Mouse (Mus musculus): ENCODE results near the gene Trpc7.
A peak's percentile ranks its signal among the peaks of the same experiment; 100 is the strongest.

The Trpc7 gene

DNA sequence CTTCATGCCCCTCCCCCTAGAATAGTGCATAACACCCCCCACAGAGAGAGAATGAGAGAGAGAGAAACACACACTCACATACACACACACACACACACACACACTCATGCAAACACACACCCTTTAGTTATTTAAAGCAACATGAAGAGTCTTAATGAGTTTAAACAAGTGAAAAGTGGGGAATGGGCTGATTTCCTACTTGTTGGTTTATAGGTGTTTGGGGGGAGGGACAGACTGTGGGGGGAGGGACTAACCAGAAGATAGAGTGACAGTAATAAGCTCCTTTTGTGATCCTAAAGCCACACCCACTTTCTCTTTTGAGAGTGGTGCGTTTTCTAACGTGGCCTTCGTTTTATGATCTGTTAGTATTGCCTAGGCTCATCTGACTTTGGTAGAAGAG lies at the start of gene Trpc7:
Trpc7 (minus strand) TSS at position 101 of the 400 bp plus-strand sequence.
- no peak for DNase-seq (ENCODE audit: low spot score)

DNA sequence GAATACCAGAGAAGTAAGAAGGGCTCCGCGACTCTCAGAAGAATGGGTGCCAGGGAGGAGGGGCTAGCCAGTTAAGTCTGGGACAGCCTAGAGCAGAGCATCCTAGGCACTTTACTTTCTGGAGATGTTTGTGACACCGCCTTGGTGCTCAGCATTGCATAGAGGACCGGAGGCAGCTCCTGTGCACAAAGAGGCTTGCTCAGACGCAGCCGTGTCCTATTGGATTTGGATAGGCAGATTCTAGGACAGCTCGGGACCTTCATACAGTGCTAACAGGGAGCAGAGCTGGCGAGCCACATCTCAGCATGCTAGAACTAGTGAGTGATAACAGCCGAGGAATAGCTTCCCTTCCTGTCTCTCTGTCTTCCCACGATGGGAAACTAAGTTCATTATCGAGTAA lies 43.5 kb upstream of the Trpc7 start:
- DNase-seq (ENCODE audit: low spot score): no peak

DNA sequence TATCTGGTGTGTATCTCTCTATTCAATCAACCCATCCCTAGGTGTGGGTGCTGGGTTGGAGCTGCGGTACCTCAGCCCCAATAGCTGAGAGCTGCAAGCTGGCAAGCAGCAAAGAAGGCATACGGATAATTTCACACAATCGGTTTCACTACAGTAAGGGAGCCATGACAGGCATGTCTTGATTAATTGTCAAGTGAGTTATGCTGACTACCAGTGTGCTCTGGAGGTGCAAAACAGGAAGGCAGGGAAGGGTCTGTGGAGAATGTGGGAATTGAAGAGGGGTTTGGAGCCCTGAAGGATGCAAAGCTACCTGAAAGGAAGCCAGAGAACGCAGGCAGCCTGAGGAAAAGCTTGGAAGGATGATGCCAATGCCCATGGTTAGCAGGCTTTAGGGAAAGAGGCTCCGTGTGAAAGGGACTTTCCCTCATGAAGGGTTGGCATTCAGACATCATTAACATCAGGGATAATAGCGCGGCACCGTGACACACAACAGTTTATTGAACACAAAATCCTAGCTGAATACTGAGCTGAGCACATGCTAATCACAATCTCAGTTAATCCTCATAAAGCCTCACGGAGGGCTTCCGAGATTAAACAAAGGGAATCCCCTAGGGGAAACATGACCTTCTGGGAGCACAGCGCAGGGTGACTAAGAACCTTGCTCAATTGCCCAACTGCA lies 38.2 kb upstream of the Trpc7 start:
- DNase-seq (ENCODE audit: low spot score): no peak

DNA sequence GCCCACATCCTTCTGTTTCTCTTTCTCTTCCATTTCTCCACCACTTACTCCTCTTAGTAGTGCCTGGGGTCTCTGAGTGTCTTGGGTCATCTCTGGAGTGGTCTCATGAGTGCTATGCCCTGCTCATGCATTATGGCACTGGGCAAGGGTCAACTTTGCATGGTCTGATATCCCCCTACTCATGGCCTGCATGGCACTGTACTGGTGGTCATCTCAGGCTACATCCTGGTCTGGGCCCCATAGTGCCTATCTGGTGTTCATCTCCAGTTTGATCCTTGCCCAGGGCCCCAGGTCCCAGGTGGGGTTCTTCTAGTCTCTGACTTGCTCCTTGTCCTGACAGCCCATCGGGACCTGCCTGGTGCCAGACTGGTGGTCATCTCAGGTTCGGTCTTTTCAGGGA lies 34.6 kb upstream of the Trpc7 start:
- DNase-seq (ENCODE audit: low spot score): no peak

DNA sequence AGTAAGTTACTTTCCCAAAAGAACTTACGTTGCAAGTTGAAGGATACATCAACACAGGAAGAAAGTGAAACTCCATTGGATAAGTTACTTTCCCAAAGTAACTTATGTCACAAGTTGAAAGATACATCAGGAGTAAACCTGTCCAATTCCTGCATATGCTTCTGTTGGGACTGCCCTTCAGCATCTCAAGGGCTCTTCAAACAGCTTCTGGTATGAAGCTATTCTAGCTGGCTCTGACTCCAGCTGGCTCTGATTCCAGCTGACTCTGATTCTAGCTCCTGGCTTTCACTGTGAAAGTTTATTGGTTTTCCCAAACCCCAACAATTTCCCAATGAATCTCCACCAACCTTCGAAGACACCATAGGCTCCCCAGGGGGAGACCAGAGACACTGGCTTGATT lies 27.2 kb upstream of the Trpc7 start:
- DNase-seq (ENCODE audit: low spot score): no peak

DNA sequence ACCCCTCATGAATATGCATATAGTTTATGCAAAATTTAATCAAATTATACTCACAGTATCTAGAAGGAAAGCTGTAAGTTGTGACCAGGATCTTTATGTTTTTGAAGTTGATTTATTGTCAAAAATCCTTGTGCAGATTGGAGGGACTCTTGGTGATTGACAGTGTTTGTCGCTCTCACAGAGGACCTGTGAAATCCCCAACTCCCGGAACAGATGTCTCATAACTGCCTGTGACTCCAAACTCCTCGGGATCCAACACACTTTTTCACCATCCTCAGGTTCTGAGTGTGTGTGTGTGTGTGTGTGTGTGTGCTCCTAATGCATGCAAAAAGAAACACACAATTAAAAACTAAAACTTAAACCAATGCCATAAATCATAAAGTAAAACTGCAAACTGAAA lies 25.5 kb upstream of the Trpc7 start:
- no peak for DNase-seq (ENCODE audit: low spot score)

DNA sequence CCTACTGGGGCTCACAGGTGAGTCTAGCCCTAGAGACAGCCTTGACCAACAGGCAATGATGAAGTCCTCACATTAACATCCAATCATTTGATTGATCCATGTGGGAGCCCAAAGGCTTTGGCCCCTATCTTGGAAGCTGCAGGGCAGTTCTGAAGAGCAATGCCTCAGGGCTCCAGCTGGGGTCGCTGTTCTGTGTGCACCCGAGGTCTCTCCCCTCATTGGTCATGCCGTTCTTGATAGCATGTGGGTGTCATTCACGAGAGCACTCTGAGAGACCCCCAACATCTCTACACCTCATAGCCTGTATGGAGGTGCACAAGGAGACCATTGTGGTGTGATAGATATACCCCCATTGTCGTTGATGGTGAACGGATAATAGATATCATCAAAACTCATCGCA lies 18.9 kb upstream of the Trpc7 start:
- no peak for DNase-seq (ENCODE audit: low spot score)

DNA sequence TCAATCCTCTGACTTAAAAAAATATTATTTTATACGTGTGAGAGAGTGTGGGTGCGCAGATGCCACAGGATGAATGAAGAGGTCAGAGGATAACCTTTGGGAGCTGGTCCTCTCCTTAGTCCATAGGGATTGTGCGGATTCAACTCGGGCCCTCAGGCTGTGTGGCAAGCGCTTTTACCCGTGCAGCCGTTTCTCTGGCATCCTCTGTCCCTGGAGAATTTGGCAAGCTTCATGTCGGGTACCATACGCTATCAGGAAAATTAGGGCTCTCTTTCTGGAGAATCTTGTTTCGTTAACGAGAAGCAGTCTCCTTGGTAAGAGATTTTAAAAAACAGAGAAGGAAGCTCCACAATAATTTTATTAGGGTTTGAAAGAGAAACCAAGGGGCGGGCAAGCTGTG lies 15.3 kb upstream of the Trpc7 start:
- DNase-seq (ENCODE audit: low spot score): no peak

DNA sequence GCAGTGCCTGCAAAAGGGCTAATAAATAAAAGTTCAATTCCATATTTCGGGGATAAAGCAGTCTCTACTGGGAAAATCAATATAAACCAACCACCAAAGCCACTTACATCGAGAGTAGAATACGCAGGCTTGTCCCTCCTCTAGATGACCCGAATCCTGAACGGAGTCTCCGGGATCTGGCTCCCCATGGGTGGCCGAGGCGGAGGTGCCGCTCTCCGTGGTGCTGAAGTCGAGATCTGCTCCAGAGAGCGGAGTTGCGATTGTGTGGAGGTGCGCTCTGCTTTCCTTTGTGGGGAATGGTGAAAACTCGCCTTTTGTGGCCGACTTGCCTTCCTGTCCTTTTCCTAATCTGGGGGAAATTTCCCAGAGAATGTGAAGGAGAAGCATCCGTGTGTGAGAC lies 407 bp downstream of the Trpc7 start:
- DNase-seq (ENCODE audit: low spot score): peak; percentile 48

DNA sequence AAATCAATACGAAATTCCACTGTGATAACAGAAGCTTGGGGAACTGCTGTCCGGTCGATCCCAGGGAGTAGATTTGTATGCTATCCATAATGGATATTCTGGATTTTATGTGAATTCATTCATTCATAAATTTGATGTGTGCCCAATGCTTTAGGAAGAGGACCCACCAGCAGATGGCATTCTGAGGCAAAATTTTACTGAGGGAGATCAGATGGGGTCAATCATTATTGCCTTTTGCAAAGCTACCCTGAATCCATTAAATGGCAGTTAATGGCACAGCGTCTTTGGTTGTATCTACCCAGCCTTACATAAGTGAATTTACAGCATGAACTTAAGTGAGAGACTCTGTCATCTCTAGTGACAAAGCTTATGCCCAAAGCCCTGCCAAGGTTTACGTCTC lies 1.2 kb downstream of the Trpc7 start:
- DNase-seq (ENCODE audit: low spot score): no peak

DNA sequence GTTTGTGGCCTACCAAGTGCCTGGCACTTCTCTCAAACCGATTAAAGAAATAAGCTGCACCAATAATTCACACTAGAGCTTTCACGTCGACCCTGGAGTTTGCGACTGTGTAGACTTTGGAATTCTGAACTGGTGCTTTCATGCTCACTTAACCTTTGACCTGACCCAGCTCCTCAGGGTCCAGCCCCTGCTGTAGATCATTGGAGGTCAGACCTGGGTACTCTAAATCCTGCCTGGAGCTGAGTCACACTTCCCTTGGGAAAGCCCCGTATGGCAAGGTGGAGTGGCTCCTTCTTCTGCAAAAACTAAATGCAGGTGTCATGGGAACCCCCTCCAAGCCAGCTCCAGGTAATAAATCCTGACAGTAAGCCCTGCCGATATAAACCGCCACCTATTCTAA lies 5.9 kb downstream of the Trpc7 start:
- DNase-seq (ENCODE audit: low spot score): no peak

DNA sequence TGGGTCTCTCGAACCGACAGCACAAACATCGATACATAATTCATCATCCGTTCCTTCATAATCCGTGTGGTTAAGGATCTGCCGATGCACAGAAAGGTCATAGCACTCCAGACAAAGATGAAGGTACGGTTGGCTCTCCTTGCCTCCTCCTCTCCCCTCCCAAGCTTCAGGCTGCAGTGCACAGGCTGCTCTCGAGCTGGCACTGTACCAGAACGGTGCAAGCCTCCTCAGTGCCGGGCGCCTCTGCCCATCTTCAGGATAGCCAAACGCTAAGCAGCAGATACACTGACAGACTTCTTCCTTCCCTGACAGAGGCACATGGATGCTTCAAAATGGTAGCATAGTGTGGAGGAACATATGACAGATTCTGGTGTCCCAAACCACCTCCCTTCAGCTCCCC lies 12.9 kb downstream of the Trpc7 start:
- no peak for DNase-seq (ENCODE audit: low spot score)

DNA sequence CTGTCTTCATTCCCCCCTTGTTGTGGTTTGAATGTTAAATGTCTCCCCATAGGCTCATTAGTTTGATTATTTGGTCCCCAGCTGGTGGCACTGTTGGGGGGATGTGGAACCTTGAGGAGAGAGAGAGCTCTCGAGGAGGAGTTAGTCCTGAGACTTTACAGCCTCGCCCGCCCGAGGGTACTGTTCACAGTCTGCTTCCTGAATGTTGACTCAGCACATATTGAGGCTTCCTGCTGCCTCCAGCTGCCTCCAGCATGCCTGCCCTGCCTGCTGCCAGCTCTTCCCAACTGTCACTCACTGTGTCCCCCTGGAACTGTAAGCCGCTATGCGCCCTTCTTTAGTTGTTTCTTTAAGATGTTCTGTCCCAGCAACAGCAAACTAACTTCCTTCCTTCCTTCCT lies 31.2 kb downstream of the Trpc7 start:
- no peak for DNase-seq (ENCODE audit: low spot score)

DNA sequence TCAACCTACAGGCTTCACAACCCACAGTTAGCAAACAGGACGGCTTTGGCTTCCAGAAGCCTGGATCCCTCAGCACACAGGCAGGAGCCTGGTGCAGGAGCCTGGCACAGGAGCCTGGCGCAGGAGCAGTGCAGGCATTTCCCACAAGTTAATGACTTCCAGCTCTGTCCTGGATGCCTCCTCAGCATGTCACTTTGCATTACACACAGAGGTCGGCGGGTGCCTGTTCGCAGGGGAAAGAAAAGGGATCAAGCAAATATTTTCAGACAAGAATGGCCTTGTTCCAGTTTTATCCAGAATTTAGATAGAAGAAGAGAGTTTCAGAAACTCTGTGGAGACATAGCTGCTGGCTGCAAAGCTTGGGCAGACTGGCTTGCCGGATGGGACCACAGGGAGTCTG lies 33.8 kb downstream of the Trpc7 start:
- DNase-seq (ENCODE audit: low spot score): no peak

DNA sequence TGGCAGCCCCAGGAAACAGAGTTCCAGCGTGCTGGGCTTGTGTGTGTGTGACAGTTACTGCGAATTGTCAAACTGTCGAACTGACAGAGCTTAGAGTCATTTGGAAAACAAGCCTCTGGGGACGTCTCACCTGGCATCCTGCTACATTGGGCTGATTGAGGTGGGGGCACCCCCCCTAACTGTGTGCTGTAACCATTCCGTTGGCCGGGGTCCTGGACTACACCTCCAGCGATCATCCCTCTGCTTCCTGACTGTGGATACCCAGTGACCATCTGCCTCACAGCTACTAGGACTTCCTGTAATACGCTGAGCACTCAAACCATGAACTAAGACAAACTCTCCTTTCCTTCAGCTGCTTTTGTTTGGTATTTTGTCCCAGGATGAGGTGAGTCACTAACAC lies 41.3 kb downstream of the Trpc7 start:
- DNase-seq (ENCODE audit: low spot score): no peak

DNA sequence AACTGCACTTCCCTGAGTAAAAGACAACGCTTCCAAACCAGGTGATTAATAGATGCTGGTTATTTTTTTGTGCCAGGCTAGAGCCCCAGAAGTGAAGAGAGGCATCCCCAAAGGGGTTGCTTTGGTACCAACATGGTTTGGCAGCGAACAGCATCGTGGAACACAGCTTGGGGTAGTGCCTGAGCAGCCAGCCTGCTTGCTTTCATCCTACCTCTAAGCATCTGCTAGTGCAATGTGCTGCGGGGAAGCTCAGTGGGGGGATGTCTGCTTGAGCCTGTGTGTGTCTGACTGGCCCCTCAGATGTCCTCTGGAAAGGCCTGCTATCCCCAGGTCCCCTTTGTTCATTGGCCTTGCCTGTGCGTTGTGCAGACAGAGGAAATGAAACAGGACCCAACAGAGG lies 42.4 kb downstream of the Trpc7 start:
- DNase-seq (ENCODE audit: low spot score): no peak

DNA sequence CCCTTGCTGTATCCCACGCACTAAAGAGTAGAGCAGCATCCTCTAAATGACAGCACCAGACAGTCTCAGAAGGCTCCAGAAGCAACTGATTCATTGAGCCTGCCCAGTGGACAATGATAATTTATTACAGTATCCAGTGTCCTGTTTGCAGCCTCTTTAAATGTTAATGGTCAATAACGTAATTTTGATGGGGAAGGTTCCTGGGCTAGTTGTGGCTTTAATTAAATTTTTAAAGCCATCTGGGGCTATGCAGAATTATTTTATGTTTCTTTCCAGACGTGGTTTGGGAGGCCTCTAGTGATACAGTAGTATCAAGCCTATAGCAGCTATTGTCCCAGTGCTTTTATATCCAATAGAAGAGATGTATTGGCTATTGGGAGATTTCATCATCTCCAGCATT lies 49.9 kb downstream of the Trpc7 start:
- DNase-seq (ENCODE audit: low spot score): no peak

DNA sequence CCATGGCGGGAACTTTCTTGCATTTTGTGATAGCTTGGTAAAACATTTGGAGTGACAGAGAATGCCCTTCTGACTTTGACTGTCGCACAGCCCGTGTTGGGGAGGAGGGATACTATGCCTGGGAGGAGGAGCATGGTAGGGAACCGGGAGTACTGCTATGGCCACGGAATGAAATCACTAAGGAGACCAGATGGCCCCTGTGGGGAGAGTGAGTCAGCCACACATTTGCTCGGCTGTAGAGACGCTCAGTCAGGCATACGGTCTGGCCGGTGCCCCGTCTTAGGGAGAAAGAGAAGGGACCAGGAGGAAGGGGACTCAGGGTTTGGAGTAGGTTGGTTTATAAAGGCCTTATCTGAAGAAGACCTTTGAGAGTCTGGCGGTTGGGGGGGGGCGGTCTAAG lies 80.3 kb downstream of the Trpc7 start:
- no peak for DNase-seq (ENCODE audit: low spot score)

DNA sequence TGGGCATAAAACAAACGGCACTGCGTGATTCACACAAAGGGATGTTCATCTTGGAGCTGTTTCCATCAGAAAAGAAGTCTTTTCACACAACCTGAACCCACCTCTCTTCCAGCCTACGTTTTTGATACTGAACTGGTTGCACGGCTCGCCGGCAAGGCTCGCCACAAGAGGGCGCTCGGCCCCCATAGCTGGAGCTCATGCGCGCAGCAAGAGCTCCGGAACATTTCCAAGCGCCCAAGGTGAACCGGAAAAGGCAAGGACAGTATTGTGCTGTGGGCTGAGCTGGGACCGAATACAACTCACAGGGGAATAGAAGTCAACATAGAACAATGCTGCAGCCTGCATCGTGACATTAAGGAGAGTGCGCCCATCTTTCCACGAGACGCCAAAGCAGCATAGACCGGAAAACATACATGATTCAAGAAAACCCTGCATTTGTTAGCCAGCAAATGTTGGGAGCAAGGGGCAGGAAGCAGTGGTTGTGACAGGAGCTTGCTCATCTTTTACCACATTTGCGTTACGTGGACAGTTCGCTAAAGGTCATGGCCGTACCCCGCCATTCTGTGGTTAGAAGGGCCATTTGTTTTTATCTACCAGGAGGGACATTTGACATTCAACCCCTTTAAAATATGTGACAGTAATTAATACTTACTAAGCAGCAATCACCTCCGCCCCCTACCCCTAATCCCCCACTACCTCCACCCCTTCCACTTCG lies 88.9 kb downstream of the Trpc7 start:
- DNase-seq (ENCODE audit: low spot score): peak; percentile 92

DNA sequence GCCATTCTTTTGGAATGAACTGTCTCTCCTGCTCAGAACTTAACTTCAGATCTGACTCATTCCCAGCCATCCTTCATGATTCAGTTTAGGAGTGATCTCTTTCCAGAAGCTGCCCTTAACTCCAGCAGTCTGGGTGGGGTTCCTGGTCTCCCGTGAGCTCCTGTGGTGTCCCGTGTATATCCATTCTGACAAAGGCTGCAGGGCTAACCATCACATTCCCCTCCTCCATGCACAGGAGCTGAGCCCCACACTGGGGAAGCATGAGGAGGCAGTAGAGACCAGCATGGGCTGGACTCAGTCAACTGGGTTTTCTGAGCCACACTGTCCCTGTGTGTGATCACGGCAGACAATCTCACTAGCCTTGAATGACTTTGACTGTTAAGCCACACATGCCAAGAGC lies 90.7 kb downstream of the Trpc7 start:
- no peak for DNase-seq (ENCODE audit: low spot score)

DNA sequence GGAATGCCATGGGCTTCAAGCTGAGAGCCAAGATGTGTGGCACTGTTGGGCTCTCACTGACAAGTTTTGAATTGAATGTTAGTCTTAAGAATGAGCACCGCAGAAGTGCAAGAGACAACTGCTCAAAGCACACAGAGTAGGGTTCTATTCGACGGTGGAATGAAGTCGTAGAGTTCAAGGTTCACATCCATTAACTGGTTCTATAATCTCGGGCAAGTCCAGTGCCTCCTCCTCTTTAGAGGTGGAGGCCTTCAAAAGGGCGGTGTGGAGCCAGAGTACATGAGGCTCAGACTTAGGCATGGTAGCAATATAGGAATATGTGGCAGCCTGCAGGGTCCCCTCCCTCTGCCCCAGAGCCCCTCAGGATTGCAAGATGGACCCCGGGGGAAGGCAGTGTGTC lies 98.3 kb downstream of the Trpc7 start:
- no peak for DNase-seq (ENCODE audit: low spot score)

DNA sequence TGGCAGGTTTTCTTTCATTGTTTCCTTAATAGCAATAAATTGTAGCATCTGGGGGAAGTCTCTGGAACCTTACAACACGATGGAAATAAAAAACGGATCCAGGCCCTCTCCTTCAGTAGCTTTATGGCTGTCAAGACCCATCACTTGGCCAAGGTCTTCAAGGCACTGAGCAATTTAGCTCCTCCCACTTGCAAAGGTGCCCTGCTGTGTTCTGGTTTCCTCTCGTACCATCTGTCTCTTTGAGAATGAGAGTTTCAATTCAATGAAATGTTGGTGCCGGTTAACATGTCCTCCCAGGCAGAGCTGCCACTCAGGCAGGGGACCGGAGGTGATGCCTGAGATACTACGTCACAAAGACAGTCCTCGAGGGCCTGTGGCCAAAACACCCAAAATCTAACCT lies 100.3 kb downstream of the Trpc7 start:
- no peak for DNase-seq (ENCODE audit: low spot score)

DNA sequence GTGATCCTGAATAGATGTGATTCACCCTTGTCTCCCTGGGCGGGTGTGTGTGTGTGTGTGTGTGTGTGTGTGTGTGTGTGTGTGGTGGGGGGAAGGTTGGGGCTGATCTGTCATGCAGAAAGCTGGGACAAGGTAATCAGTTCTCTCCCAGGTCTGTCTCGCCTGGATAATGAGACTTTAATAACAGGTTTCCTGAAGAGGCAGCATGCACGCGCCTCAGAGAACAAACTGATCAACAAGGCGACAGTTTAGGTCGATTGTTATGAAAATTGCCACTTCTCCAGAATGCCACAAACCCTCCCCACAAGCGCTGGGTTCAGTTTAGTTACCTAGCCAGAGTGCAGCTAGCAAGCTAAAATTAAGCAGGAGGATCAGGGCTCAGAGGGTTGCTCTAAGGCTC lies 101.4 kb downstream of the Trpc7 start:
- DNase-seq (ENCODE audit: low spot score): no peak

DNA sequence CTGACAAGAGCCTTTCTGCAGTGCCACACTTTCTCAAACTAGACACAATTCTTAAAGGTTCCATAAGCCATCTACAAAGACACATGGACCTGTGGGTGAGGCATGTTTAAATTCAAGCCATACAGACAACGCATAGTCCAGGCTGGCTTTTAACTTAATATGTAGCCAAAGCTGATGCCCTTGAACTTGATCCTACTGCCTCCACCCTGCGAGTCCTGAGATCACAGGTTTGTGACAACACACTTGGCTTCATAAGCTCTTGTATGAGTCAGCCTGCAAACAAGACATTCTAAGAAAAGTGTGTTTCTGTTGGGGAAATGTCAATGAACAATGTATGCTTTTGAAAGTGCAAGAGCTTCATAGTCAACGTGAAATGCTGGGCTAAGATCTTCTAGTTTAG lies 102.9 kb downstream of the Trpc7 start:
- no peak for DNase-seq (ENCODE audit: low spot score)
